Mouse (Mus musculus) frontal cortex, adult (tissue): ENCODE data around the gene Moap1.

Experiments
- ATAC-seq: cut with Nextera tagmentation; 2 replicates; pipeline ENCODE4 v1.9.2; 2017; ENCODE audit warnings: mild to moderate bottlenecking, moderate library complexity, mixed read lengths; ENCODE audit not compliant: low TSS enrichment

The Moap1 gene

DNA sequence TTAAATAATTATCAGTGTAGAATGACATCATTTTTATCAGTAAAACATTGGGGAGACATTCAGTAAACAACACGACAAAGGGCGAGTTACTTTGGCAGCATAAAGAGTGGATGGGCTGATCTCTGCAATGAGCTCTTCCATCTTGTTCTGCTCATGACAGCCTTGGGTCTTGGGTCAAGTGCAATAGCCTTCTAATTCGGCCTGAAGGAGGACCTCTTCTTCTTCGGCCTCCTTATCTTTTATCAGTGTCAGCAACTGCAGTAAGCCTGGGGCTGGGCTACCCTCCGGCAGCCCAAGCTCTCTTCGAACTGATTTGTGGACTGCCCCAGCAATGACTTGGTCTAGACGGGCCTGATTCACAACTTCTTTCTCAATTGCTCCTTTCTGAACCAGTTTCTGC, 1.4 kb downstream of the Moap1 start:
- ATAC-seq, result no peak

DNA sequence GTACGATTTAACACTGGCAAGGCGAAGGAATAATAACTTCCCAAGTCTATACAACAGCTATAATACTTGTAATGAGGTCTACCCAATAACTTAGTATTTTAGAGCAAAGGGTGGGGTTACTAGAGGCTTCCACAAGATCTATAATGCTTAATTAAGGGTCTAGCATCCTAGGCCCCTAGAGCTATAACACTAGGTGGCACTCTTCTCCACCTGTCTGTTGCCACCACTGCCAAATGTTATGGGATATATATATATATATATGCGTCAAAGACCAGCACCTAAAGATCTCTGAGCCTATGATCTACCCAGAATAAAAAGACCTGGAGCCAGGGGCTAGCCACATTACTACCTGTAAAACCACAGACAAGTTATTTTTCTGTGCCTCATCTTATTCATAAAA, 3.2 kb downstream of the Moap1 start:
- ATAC-seq, result no peak

DNA sequence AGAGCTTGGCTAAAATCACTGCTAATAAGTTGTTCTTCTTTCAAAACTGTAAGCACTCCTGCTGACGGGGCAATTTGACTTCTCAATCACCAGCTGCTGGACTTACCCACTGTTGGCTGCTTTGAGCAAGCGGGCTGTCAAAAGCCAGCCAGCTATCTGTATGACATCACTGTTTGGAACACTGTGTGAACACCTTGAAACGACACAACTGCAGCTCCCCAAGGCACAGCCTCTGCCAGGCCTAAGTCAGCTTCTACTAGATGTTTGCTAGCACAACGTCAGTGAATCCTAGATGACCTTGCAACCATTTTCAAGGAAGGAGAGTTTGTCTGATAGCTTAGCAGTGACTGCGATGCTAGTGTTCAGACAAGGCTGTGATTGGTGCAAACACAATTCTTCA, 4.4 kb downstream of the Moap1 start:
- no peak for ATAC-seq

DNA sequence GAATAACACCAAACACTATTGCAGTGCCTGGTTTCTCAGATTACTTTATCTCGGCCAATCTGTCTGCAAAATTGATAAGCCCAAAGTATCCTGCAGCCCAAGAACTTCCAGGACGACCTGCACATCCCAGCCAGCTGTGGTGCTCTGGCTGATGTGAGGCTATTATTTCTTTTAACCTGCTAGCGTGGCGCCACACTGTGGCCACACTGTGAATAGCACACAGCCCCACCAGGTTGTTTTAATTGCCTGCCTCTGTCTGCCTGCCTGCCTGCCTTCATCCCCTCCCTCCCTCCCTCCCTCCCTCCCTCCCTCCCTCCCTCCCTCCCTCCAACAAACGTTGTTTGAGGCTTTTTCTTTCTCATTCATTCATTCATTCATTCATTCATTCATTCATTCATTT, 10.1 kb downstream of the Moap1 start:
- ATAC-seq, result no peak

DNA sequence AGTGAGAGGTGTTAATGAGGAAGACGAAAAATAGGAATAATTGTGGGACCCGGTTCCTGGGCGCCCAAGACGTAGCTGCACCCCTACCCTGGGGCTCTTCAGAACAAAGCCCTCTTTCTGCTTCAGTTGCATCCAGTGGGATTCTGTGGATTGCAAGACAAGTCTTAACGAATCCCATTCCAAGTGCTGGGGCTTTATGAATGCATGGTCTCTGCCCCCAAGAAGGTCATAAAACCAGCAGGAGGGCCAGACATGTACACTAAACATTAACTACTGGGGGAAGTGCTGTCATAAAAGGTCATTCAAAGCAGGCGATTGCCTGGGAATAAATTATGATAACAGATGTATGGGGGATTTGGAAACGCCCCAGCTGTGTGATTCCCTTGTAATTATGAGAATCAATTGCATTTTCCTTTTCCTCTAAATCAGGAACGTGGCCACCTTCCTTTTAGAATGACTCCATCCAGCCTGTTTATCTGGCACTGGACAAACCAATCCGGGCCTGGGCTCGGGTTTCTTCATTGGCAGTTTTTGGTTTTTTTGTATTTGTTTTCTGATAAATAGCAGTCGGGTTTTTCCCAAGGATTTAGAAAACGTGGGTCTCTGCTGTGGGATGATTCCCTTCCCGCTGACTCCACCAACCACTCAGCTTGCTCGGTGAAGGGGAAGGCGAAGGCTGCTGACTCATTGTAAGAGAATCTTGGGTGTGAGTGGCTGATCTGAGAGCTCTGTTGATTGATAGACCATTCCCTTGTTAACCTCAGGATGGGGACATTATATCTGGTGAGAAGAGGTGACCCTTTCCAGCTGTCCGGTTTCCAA, 12.5 kb downstream of the Moap1 start:
- peak; percentile 7; the same call in 1 of the 2 replicates for ATAC-seq

DNA sequence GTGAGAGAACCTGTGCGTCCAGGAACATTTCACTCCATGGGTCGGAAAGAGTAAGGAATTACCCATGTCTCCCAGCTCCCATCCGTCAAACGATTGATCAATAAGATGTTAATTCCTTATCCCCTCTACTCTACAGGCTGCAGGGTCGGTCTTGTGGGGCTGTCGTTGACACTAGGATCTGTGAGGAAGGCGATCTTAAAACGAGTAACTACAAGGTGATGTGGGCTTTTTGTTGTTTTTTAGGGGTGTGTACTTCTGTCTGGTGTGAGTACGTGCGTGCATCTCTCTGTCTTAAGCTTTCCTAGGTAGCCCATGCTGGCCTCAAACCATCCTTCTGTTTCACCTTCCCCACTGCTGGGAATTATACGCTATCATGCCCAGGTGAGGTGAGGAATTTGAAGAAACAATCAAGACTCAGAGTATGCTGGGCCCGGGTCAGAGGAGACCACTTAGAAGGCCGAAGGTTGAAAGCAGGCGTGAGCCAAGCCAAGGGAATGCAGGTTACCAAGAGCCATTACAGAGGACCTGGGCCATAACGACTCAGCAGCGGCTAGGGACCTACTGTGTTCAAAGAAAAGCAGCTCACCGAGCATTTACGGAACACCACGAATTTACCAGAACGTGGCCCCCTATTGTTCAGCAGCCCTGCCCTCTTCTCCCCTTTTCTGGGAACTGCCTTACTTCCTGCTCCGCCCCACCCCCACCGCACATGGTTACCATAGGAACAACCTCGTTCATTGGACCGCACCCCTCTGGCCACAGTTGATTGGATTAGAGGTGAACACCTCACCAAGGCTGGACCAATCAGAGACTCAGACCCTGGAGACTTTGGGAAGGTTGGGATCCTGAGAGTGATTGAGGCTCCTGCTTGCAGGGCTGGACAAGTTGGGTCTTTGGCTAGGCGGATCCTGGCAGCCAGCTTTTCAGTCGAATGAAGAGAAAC, 13.3 kb downstream of the Moap1 start:
- peak; percentile 92 for ATAC-seq

DNA sequence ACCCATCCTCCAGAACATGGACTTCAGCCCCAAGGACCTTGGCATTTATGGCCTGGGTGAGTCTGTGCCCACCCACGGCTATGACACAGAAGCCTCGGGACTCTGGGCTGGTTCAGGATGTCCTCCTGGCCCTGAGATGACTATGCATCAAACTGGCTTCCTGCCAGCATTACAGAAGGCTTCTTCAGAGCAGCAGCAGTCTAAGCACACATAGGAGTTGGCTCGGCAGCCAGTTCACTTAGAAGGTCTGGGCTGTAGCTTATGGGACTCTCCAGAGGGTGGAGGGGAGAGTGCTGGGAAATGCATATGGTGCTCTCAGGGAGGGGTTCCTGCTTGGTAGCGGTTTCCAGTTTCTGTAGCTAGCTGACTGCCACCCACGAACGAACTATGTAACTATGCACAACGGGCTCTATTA, 17.7 kb downstream of the Moap1 start:
- 0 out of 2 replicates have a peak, but pooled peaks have one; percentile 17 for ATAC-seq

DNA sequence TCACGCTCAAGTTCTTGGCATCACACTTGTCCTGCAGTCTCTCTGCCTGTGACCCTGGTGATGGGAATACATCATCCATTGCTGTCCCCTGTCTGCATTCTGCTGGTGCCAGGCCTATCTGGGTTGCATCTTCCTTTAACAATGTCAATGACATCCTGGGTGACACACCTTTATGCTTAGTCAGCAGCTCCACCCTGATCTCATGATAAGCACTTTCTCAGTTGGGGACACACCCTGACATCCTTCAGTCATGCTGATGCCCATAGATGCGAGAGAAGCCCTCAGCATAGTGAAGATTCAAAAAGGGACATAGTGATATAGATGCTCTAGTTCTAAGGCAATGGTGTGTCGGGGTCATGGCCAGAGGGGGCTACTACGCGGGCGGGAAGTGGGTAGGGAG, 18.3 kb downstream of the Moap1 start:
- no peak for ATAC-seq

DNA sequence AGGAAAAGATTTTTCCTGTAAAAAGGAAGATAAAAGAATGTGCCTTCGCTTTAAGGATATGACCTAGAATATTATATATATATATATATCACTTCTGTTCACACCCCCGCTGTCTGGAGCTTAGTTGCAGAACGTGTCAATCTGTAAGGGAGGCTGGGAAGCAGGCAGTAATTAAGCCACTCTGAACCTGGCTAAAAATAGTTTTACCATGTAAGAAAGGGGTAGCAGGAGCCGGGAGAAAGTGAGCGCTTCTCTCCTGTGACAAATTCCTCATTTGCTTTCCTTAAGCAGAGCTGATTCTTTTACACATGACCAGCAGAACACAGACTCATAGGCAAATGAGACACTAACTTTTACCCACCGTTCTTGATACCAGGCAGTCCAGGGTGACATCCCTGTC, 19.6 kb downstream of the Moap1 start:
- ATAC-seq, result peak; percentile 77

DNA sequence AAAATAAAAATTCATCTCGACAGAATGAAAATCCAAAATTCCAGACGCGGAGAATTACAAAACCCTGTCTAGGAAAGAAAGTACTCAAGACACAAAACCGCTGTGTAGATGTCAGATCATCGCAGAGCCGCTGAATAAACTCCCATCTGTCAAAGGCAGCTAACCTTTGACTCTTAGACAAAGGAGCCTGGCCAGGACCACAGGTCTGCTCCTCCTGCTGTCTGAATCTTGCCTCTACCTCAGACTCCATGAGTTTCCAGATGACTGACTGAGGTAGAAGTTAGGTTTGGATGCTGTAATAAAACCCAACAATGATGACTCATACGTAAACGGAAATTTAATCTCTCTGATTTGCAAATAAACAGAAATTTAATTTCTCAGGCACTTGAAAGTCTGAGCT, 20.5 kb downstream of the Moap1 start:
- no peak for ATAC-seq

DNA sequence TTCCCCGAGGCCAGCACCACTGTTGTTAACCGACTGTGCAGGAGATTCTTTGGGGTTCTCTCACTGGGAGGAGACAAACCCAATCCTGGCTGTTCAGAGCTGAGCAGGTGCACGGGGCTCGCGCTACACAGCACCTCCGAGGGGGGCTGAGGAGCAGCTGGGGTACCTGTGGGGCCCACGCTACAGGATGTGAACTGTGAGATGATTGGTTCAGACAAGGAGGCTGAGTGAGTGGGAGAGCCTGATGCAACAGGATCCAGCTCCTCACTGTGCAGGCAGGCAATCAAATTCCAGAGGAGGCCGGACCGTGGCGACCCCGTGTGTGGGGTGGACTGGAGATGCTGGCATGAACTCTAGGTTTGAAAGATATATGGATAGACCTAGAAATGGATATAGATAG, 21.0 kb downstream of the Moap1 start:
- ATAC-seq, result peak; percentile 13; the same call in 1 of the 2 replicates

DNA sequence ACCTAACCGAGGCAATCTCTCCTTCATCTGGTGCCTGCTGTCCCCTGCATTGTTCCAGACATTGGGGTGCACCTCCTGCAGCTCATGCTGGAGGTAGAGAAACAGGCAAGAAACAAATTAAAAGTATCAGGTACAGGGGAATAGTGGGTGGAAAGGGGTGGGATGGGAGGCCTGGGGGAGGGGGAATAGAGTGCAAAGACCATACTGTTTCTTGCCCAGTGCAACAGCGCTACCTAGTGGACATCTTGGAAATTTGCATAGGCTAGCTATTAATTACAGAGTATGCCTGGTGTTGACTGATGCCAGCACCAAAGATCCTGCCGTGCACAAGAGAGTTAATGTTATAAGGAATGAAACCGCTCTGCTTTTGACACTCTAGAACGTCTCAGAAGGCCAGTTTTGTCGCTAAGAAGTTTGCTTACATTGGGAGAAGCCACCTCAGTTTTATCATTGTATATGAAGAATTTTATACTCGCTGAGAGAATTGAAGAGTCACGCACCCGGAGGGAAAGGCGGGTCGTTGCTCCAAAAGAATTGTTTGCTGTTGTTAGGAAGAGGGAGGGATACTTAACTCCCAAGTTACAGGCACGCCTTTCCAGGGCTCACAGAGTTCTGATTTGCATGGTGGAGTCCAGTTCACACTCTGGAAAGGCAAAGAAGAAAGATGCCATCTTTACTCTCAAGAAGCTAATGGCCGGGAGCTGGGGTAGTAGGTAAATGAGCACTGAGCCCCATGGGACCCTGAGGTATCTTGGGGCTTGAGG, 23.7 kb downstream of the Moap1 start:
- peak; percentile 47 for ATAC-seq

DNA sequence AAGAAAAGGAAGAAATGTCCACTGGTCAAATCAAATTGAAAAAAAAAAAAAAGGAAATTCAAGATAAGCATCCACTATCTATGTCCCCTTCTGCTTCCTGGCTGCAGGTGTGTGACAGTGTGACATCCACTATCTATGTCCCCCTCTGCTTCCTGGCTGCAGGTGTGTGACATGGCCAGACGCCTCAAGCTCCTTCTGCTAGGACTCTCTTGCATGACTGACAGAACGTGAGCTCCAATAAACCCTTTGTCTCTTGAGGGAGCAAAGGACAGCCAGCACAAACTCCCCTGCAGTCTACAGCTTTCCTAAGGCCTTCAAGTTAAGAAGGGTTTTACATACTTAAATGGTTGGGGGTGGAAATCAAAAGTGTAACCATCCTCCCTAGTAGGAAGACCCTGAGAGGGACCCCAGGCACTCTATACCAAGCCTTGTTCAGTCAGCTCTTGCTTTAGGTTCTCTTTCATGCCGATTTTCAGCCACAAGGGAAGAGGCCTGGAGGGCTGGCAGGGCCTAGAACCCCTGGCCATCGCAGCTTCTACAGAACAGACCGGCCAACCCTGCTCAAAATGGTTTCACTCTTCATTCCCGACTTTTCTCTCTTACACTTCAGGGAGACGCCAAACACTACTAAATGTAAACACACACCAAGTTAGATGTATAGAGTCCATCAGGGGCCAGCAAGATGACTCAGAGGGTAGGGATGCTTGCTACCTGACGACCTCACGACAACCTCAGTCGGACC, 28.6 kb downstream of the Moap1 start:
- ATAC-seq, result no peak

DNA sequence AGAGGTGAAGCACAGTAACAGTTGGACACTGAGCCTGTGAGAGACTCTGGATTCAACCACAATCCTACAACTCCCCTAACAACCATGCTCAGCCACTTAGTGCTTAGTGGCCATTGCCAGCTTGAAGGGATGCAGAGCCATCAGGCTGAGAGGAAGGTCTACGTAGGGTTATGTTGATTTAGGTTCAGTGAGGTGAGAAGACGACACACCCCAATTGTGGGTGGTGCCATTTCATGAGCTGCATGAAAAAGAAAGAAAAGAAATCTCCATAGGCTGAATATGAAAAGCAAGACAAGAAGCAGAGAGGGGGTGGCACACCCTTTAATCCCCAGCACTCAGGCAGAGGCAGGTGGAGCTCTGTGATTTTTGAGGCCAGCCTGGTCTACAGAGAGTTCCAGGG, 29.3 kb downstream of the Moap1 start:
- no peak for ATAC-seq

DNA sequence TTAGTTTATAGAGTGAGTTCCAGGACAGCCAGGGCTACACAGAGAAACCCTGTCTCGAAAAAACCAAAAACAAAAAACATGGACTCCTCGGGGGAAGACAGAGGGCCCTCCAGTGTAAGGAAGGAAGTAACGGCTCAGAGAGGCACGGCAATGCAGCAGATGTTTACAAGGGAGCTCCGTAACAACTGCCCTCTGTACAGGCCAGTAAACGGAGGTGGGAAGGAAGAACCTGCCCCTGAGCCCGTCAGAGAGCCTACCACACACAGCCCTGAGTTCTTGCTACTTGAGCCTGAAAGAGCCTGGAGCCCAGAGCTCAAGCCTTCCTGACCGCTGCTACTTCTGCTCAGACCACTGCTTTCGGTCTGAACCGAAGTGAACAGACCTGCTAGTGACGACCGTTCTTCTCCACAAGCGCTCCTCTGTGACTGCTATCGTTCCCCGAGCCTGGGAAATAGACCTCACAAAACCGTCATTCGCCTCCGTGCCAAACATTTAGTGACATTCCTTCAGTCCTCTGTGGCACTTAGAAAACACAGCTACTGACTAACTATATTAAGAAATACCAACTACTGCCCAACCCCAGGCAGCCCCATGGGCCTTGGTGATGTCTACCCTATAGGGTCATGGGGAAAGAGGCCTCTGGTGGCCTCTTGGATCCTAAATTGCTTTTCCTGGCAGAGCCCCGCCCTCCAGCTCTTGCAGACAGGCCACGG, 30.2 kb downstream of the Moap1 start:
- no peak for ATAC-seq

DNA sequence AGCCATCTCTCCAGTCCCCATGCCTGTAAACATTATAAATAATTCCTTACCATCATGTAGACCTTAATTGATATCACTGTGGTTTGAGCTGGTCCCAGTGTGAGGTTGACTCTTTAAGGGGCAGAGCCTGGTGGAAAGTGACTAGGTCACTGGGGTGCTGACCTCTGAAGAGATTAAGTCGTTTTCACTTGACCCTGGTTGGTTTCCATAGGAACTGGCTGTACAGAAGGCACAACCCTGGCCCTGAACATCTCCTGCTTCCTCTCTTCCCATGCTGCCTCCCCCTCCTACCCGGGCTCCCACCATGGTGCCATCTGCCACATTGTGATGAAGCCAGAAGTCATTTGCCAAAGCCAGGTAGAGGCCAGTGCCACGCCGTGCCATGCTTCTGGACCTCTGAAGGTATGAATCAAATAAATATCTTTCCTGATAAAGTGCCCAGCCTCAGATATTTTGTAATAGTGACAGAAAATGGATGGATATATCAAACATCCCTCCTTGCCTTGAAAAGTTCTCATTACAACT, 32.5 kb downstream of the Moap1 start:
- no peak for ATAC-seq

DNA sequence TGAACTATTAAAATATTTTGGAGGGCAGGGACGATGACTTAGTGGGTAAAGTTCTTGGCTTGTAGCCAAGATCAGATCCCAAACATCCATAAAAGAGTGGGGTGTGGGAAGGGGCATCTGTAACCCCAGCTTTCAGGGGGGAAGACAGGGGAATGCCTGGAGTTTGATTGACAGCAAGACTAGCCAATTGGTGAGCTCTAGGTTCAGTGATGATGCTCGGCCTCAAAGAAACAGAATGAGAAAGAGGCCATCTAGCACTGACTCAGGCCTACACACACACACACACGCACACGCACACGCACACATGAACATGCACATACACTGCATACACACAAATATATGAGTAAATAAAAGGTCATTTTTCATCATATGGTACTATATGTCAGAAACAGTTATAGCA, 33.6 kb downstream of the Moap1 start:
- no peak for ATAC-seq

DNA sequence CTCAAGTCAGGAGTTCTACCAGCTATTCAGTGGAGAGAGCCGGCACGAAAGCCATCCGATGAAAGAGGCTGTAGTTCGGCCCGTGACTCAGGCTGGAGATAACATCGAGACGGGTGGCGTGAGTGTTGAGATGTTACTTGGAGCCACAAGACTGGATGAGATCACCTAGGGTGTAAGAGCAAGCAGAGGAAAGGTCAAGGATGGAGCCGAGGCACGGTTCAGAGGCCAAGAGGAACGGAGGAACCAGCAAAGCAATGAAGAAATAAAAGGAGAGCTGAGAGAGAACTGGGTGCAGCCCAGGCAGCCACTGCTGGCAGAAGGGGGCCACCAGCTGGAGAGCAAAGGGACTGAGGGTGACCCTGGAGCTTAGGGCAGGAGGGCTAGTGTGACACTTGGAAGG, 35.2 kb downstream of the Moap1 start:
- ATAC-seq, result no peak

DNA sequence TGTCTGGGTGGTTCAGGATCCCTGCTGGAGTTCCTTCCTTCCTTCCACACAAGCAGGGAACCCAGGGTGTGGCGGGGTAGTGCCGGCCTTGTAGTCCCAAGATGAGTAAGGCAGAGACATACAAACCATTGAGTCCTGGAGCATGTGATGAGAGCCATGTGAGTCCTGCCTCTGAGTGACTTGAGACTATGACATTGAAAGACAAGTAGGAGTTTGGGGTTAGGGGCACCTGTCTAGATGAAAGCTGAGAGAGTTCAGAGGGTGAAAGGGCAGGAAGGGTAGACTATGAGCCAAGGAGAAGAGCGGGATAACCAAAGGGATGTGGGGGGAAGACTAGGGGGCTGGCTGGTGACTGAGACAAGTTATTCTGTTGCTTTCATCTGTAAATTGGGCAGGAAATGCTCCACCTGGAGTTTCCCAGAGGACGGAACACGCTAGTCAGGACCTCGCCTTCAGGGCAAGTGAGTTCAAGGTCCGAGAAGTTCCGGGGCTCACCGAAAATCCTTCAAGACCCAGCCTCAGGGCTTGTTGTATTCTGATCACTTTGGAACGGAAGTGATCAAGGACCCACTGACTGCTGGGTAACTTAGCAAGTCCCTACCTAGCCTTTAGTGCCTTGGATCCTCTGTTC, 36.5 kb downstream of the Moap1 start:
- ATAC-seq, result no peak
